Mouse (Mus musculus): Measurements from ENCODE around the gene Ccdc78. TPM values are rescaled to one million over a fixed set of nuclear protein-coding genes. Genes with fewer than 3 reads are reported as not detected.

Gene Ccdc78
- polyA plus RNA-seq, 1 experiment from 2014 or later: 0.28 TPM

DNA sequence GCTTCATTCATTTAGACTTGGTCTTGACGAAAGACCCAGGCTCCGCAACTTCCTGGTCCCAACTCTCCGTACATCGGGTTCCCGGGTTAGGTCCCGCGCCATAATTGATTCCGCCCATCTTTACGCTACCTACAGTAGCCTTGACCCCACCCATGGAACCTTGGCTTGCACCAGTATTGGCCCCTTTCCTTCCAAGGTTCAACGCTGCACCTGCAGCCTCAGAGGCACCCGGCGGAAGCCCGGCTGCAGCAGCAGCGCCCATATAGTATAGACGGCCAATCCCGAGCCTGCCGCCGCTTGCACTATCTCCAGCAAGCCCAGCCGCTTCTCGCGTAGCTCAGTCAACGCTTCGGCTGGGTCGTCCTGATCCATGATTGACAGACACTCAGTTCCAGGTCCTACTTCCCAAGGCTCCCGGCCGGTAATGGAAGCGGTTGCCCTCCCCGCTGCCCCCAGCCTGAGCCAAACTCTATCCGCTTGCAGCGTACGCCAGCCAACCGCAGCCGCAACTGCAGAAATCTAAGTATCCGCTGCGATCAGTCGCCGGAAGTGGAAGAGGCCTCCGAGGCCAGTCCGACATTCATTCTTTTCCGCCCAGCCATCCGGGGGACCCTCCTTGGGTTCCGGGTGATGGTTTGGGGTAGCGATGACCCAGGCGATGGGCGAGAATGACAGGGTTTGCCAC lies 5.6 kb downstream of the Ccdc78 start:
- peaks cover 3% of the 10 kb centered on the region; the same call in 1 of the 2 replicates for H3K27me3 ChIP-seq (replicated peaks; ENCODE audit: control insufficient read depth, insufficient read depth, low read length)
- no peaks in the 10 kb centered on the region for H3K9me3 ChIP-seq (ENCODE audit: control insufficient read depth, low read length)
- H3K4me2 ChIP-seq (ENCODE audit: low read length): peak overlapping the region; percentile 67
- H3K27ac ChIP-seq (ENCODE audit: low read depth, low read length): peak overlapping the region; percentile 91
- WGBS: under 1% methylated on average over 45 of the region's 45 CpGs
- H3K4me1 ChIP-seq (ENCODE audit: control insufficient read depth, insufficient read depth, low read depth, low read length): peaks cover 35% of the 10 kb centered on the region
- peak overlapping the region; percentile 82 for H3K9ac ChIP-seq (ENCODE audit: low read depth, low read length)
- H3K36me3 ChIP-seq (ENCODE audit: control insufficient read depth, insufficient read depth, low read length): peaks cover 13% of the 10 kb centered on the region
- H3K4me3 ChIP-seq (ENCODE audit: low read length): peak overlapping the region; percentile 73
- peak; percentile 66 for ATAC-seq

DNA sequence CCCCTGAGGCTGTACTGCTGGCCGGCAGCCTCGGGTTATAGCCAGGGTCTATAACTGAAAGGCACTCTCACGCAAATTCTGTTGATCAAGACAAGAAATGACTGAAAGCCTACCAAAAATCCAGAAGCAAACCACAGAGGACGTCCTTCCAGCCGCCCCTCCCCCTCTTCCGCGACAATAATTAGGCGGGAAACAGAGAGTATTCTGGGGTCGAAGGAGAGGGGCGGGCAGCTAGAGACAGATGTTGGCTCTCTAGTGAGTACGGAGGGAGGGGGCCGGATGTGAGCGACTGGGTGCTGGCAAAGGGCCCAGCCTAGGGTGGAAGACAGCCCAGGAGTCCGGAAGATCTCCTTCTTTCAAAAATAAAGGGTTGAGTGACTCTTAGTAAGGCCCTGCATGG lies 6.2 kb downstream of the Ccdc78 start, which contains the start of gene Fam173a:
Gene Fam173a (minus strand): TSS at position 287 of the 400 bp plus-strand sequence.
- H3K4me2 ChIP-seq (ENCODE audit: low read length): peak within 1 kb of the TSS; percentile 67
- 1% methylated on average over 14 of the region's 14 CpGs for WGBS
- peak; percentile 50 for ATAC-seq
- H3K9me3 ChIP-seq (ENCODE audit: control insufficient read depth, low read length): no peaks in the 10 kb centered on the region
- peaks cover 3% of the 10 kb centered on the region; the same call in 1 of the 2 replicates for H3K27me3 ChIP-seq (replicated peaks; ENCODE audit: control insufficient read depth, insufficient read depth, low read length)
- H3K4me1 ChIP-seq (ENCODE audit: control insufficient read depth, insufficient read depth, low read depth, low read length): peaks cover 41% of the 10 kb centered on the region
- peaks cover 13% of the 10 kb centered on the region for H3K36me3 ChIP-seq (ENCODE audit: control insufficient read depth, insufficient read depth, low read length)
- H3K27ac ChIP-seq (ENCODE audit: low read depth, low read length): peak within 1 kb of the TSS; percentile 91
- peak within 1 kb of the TSS; percentile 73 for H3K4me3 ChIP-seq (ENCODE audit: low read length)
- H3K9ac ChIP-seq (ENCODE audit: low read depth, low read length): peak within 1 kb of the TSS; percentile 82

DNA sequence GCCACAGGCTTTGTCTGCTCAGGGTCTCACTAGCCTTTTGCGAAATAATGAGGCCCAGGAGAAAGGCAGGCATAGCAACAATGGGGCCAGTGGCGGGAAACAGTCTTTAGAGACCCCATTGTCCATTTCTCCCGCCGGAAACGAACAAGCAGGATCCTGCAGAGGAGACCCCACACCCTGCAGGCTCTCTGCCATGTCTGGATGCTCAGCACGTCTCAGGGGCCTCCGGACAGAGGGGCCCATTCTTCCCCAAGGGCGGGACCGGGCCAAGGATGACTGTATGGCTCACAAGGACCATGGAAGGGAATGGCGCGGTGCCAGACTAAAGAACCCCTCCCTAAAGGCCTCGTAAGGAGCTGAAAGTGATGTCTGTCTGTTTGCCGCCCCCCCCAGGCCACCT lies 7.8 kb downstream of the Ccdc78 start:
- ATAC-seq: no peak
- Histone ChIP-seq H3K4me1 (ENCODE audit: control insufficient read depth, insufficient read depth, low read depth, low read length) (peaks cover 41% of the 10 kb centered on the region), H3K4me3 (ENCODE audit: low read length) (no peak overlapping the region), H3K27me3 (replicated peaks; ENCODE audit: control insufficient read depth, insufficient read depth, low read length) (peaks cover 3% of the 10 kb centered on the region; the same call in 1 of the 2 replicates), H3K9ac (ENCODE audit: low read depth, low read length) (no peak overlapping the region), H3K4me2 (ENCODE audit: low read length) (peak overlapping the region; percentile 27), H3K27ac (ENCODE audit: low read depth, low read length) (peak overlapping the region; percentile 91), H3K9me3 (ENCODE audit: control insufficient read depth, low read length) (no peaks in the 10 kb centered on the region), H3K36me3 (ENCODE audit: control insufficient read depth, insufficient read depth, low read length) (peaks cover 7% of the 10 kb centered on the region; the same call in 1 of the 2 replicates)
- 16% methylated on average over 13 of the region's 13 CpGs for WGBS

DNA sequence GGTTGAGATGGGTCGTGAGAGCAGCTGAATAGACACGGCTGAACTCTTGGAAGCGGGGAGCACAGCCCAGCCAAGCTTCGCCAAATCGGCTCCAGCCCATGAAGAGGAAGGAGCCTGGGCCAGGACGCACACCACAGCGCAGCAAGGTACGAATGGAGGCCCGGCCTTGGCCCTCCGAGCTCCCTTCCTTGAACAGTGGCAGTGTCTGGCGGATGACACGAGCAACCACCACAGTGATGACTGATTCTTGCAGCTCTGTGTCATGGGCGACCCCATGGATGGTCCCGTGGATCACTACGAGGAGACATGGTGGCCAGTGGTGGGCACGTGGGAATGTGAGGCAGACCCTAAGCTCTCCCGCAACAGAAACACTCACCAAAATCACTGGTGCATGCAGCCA lies 8.6 kb downstream of the Ccdc78 start:
- Histone ChIP-seq H3K27me3 (replicated peaks; ENCODE audit: control insufficient read depth, insufficient read depth, low read length) (peaks cover 3% of the 10 kb centered on the region; the same call in 1 of the 2 replicates), H3K4me1 (ENCODE audit: control insufficient read depth, insufficient read depth, low read depth, low read length) (peaks cover 41% of the 10 kb centered on the region), H3K4me3 (ENCODE audit: low read length) (peak overlapping the region; percentile 65), H3K27ac (ENCODE audit: low read depth, low read length) (peak overlapping the region; percentile 71), H3K4me2 (ENCODE audit: low read length) (peak overlapping the region; percentile 83), H3K9ac (ENCODE audit: low read depth, low read length) (peak overlapping the region; percentile 32; the same call in 1 of the 2 replicates), H3K36me3 (ENCODE audit: control insufficient read depth, insufficient read depth, low read length) (no peaks in the 10 kb centered on the region), H3K9me3 (ENCODE audit: control insufficient read depth, low read length) (no peaks in the 10 kb centered on the region)
- no peak for ATAC-seq
- 35% methylated on average over 17 of the region's 17 CpGs for WGBS

DNA sequence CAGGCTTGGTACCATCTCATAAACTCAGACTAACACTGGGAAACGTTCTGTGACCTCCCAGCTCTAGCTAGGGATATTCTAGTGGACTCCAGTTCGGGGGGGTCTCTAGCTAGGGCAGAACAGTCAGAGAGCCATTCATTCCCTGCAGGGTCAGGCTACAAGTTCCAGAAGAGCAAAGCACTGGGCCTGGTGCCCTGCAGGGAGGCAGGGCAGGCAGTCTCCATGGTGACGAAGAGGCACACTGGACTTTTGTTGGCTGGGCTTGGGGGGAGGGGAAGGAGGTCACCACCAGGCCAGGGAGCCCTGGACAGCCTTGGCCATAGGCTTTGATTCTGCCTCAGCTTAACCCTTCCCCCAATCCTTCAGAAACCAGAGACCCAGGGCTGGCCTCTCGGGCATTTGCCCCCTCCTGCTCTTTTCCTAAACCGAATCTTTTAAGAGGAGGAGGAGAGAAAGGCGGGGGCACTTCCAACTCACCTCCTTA lies 9.3 kb downstream of the Ccdc78 start, which contains the start of gene AC134908.4:
Gene AC134908.4 (minus strand): TSS at position 51 of the 484 bp plus-strand sequence.
- peak; percentile 57 for ATAC-seq
- Histone ChIP-seq H3K4me3 (ENCODE audit: low read length) (peak within 1 kb of the TSS; percentile 65), H3K27me3 (replicated peaks; ENCODE audit: control insufficient read depth, insufficient read depth, low read length) (peaks cover 3% of the 10 kb centered on the region; the same call in 1 of the 2 replicates), H3K36me3 (ENCODE audit: control insufficient read depth, insufficient read depth, low read length) (no peaks in the 10 kb centered on the region), H3K4me2 (ENCODE audit: low read length) (peak within 1 kb of the TSS; percentile 83), H3K27ac (ENCODE audit: low read depth, low read length) (peak within 1 kb of the TSS; percentile 83), H3K9me3 (ENCODE audit: control insufficient read depth, low read length) (no peaks in the 10 kb centered on the region), H3K9ac (ENCODE audit: low read depth, low read length) (peak within 1 kb of the TSS; percentile 67), H3K4me1 (ENCODE audit: control insufficient read depth, insufficient read depth, low read depth, low read length) (peaks cover 37% of the 10 kb centered on the region)
- 18% methylated on average over 6 of the region's 6 CpGs for WGBS

DNA sequence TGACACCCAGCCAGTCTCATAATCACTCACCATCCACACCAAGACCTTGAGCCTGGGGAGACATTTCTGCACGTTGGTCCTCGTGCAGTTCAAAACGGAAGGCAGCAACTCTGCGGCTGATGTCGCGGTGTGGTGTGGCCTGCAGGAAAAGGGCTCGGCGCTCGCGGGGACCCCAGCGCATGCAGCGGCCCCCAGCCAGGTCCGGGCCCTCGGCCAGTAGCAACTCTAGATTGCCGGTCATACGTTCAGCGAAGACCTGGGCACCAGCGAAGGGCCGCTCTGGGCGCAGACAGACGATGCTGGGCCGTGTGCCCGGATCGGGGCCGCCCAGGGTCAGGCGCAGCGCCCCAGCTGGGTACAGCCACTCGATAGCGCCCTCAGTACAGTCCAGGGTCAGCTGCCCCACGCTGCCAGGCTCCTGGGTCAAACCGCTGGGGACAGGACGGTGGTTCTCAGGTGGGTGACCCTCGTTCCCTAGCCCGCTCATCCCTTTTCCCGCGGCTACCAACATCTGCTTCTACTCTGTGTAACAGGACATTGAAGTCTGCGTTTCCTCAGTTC lies 9.9 kb downstream of the Ccdc78 start:
- Histone ChIP-seq H3K4me2 (ENCODE audit: low read length) (peak overlapping the region; percentile 83), H3K4me1 (ENCODE audit: control insufficient read depth, insufficient read depth, low read depth, low read length) (peaks cover 30% of the 10 kb centered on the region), H3K4me3 (ENCODE audit: low read length) (peak overlapping the region; percentile 65), H3K9me3 (ENCODE audit: control insufficient read depth, low read length) (no peaks in the 10 kb centered on the region), H3K27me3 (replicated peaks; ENCODE audit: control insufficient read depth, insufficient read depth, low read length) (peaks cover 3% of the 10 kb centered on the region; the same call in 1 of the 2 replicates), H3K36me3 (ENCODE audit: control insufficient read depth, insufficient read depth, low read length) (no peaks in the 10 kb centered on the region), H3K27ac (ENCODE audit: low read depth, low read length) (peak overlapping the region; percentile 83), H3K9ac (ENCODE audit: low read depth, low read length) (peak overlapping the region; percentile 67)
- WGBS: 1% methylated on average over 29 of the region's 37 CpGs
- no peak for ATAC-seq

DNA sequence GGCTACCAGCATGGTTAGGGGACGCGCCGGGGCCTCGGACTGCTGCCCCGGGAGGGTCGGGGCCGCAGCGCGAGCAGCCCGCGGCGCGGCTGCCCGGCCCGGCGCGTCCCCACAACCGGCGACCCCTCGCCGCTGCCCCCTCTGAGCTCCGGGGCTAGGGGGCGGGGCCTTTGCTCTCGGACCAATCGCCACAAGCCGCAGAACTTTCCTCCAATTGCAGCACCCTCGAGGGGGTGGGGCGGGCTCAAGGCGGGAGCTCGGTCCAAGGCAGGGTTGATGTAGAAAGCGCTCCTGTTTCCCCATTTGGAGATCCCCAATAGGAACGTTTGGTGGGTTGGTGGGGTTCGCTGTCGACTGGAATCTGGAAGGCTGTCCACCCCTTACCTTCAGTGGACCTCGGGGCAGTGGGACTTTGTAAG lies 10.6 kb downstream of the Ccdc78 start, which contains the start of gene Metrn:
Gene Metrn (minus strand): TSS at position 186 of the 419 bp plus-strand sequence.
- H3K9ac ChIP-seq (ENCODE audit: low read depth, low read length): peak within 1 kb of the TSS; percentile 67
- peaks cover 3% of the 10 kb centered on the region; the same call in 1 of the 2 replicates for H3K27me3 ChIP-seq (replicated peaks; ENCODE audit: control insufficient read depth, insufficient read depth, low read length)
- H3K4me3 ChIP-seq (ENCODE audit: low read length): peak within 1 kb of the TSS; percentile 65
- ATAC-seq: peak; percentile 55
- peaks cover 28% of the 10 kb centered on the region for H3K4me1 ChIP-seq (ENCODE audit: control insufficient read depth, insufficient read depth, low read depth, low read length)
- no peaks in the 10 kb centered on the region for H3K9me3 ChIP-seq (ENCODE audit: control insufficient read depth, low read length)
- peak within 1 kb of the TSS; percentile 83 for H3K4me2 ChIP-seq (ENCODE audit: low read length)
- no peaks in the 10 kb centered on the region for H3K36me3 ChIP-seq (ENCODE audit: control insufficient read depth, insufficient read depth, low read length)
- 0% methylated on average over 28 of the region's 35 CpGs for WGBS
- H3K27ac ChIP-seq (ENCODE audit: low read depth, low read length): peak within 1 kb of the TSS; percentile 83

DNA sequence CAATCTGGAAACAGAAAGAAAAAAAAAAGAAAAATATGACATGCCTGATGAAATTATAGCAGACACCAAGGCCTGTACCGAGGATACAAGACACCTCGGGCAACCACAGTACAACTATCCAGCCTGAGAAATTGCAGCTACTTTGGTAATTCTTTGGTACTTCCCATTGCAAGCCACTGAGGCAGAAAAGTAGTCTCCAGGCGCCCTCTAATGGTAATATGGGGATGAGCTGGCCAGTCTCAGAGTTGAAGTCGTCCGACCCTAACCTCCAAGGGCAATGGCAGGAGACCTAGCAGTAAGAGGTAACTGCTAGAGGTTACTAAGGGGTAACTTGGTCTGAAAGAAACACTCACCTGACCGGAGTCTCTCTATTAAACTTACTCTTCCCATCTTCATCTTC lies 14.6 kb downstream of the Ccdc78 start:
- Histone ChIP-seq H3K9me3 (ENCODE audit: control insufficient read depth, low read length) (no peaks in the 10 kb centered on the region), H3K27ac (ENCODE audit: low read depth, low read length) (no peak overlapping the region), H3K27me3 (replicated peaks; ENCODE audit: control insufficient read depth, insufficient read depth, low read length) (peaks cover 3% of the 10 kb centered on the region; the same call in 1 of the 2 replicates), H3K4me1 (ENCODE audit: control insufficient read depth, insufficient read depth, low read depth, low read length) (peaks cover 30% of the 10 kb centered on the region), H3K4me2 (ENCODE audit: low read length) (no peak overlapping the region), H3K9ac (ENCODE audit: low read depth, low read length) (no peak overlapping the region), H3K36me3 (ENCODE audit: control insufficient read depth, insufficient read depth, low read length) (no peaks in the 10 kb centered on the region), H3K4me3 (ENCODE audit: low read length) (no peak overlapping the region)
- WGBS: 8% methylated on average over 6 of the region's 6 CpGs
- ATAC-seq: peak; percentile 4; the same call in 1 of the 2 replicates
